Mouse (Mus musculus) gastrocnemius, postnatal 25 days (tissue): Measurements from ENCODE around the gene Ifna4. TPM values are rescaled to one million over a fixed set of nuclear protein-coding genes. Genes with fewer than 3 reads are reported as not detected.
"Not testable (repeated sequence)": the region's sequence is repeated elsewhere in the genome, so short reads cannot be mapped to it uniquely, and the experiment has no call there.

Source experiments
- DNase-seq: peaks from one replicate; pipeline ENCODE4 v3.0.0; 2022
- long read RNA-seq, 2 experiments: library from polyadenylated mRNA; stranded (forward); transcript quantifications; one replicate each; pipeline ENCODE4 v2.0.0; 2021
- total RNA-seq, 2 experiments: library from RNA; stranded (reverse); gene quantifications; 1 replicate in 1 of 2; 2 replicates in 1 of 2; pipeline ENCODE4 v1.2.3; 2021

Gene Ifna4
- not detected for total RNA-seq
- long read RNA-seq, experiment 1: 0 reads
- long read RNA-seq, experiment 2: 0 reads

- no peak for DNase-seq
These were observed at the start of gene Ifna4 for GRCm38 (mm10) chr4:88841438-88841911. Gene Ifna4, plus strand, starts transcription at chr4:88841861.

- peak; percentile 39 for DNase-seq
These were observed 47.6 kb upstream of the Ifna4 start, which contains the start of gene Gm13275 for GRCm38 (mm10) chr4:88793936-88794675. Gene Gm13275, plus strand, starts transcription at chr4:88794487.

GRCm38 (mm10) chr4:88797097-88797496, 44.6 kb upstream of the Ifna4 start, which contains the start of gene Gm13279:
Gene Gm13279, plus strand, starts transcription at chr4:88797397.
- not testable (repeated sequence) for DNase-seq

GRCm38 (mm10) chr4:88799365-88799764, 42.3 kb upstream of the Ifna4 start, which contains the start of gene Gm13285:
Gene Gm13285, plus strand, starts transcription at chr4:88799665.
- not testable (repeated sequence) for DNase-seq

GRCm38 (mm10) chr4:88802954-88803353, 38.7 kb upstream of the Ifna4 start, which contains the start of gene Gm13287:
Gene Gm13287, plus strand, starts transcription at chr4:88803254.
- not testable (repeated sequence) for DNase-seq

GRCm38 (mm10) chr4:88805231-88805630, 36.4 kb upstream of the Ifna4 start, which contains the start of gene Gm13288:
Gene Gm13288, plus strand, starts transcription at chr4:88805531.
- DNase-seq: not testable (repeated sequence)

GRCm38 (mm10) chr4:88805761-88806160, 35.9 kb upstream of the Ifna4 start:
- peak; percentile 9 for DNase-seq

- no peak for DNase-seq
These were observed 25.7 kb upstream of the Ifna4 start, which contains the start of gene Ifna7 for GRCm38 (mm10) chr4:88815928-88816327. Gene Ifna7, plus strand, starts transcription at chr4:88816228.

- no peak for DNase-seq
These were observed 22.0 kb upstream of the Ifna4 start, which contains the start of gene Ifna11 for GRCm38 (mm10) chr4:88819659-88820058. Gene Ifna11, plus strand, starts transcription at chr4:88819959.

GRCm38 (mm10) chr4:88822995-88823394, 18.7 kb upstream of the Ifna4 start:
- no peak for DNase-seq

GRCm38 (mm10) chr4:88827116-88827515, 14.5 kb upstream of the Ifna4 start, which contains the start of gene Ifna6:
Gene Ifna6, plus strand, starts transcription at chr4:88827416.
- not testable (repeated sequence) for DNase-seq

- DNase-seq: no peak
These were observed 11.1 kb upstream of the Ifna4 start for GRCm38 (mm10) chr4:88830523-88830922.

GRCm38 (mm10) chr4:88835225-88835624, 6.4 kb upstream of the Ifna4 start, which contains the start of gene Ifna5:
Gene Ifna5, plus strand, starts transcription at chr4:88835525.
- DNase-seq: not testable (repeated sequence)

GRCm38 (mm10) chr4:88838828-88839227, 2.8 kb upstream of the Ifna4 start:
- no peak for DNase-seq

- DNase-seq: no peak
These were observed 1.6 kb upstream of the Ifna4 start for GRCm38 (mm10) chr4:88840058-88840457.

- no peak for DNase-seq
These were observed 3.7 kb downstream of the Ifna4 start for GRCm38 (mm10) chr4:88845334-88845733.

GRCm38 (mm10) chr4:88849698-88850097, 8.0 kb downstream of the Ifna4 start, which contains the start of gene Ifna1:
Gene Ifna1, plus strand, starts transcription at chr4:88850087.
- no peak for DNase-seq

GRCm38 (mm10) chr4:88851026-88851763, 9.5 kb downstream of the Ifna4 start:
- no peak for DNase-seq

- no peak for DNase-seq
These were observed 17.6 kb downstream of the Ifna4 start for GRCm38 (mm10) chr4:88859214-88859613.

GRCm38 (mm10) chr4:88863309-88863708, 21.6 kb downstream of the Ifna4 start:
- no peak for DNase-seq

- DNase-seq: no peak
These were observed 22.9 kb downstream of the Ifna4 start for GRCm38 (mm10) chr4:88864599-88864998.

- DNase-seq: no peak
These were observed 23.4 kb downstream of the Ifna4 start for GRCm38 (mm10) chr4:88865011-88865569.
